In genomic region chr7:116286611-116287355, GRCm38 (mm10) we compare ENCODE assay signal across 10 mouse cellular contexts. TPM values are rescaled to one million over a fixed set of nuclear protein-coding genes. Genes with fewer than 3 reads are reported as not detected.
DNase-seq lines count a peak whose midpoint lies in the region; ATAC-seq and TF ChIP-seq lines count a peak whose summit lies in the region.
"Had no signal": no experiment of that assay in that cellular context is flagged by ENCODE, and none has a peak within 500 bp of the region (broad histone marks: within the 10 kb centered on the region; RNA-seq: fewer than 3 reads in every experiment).

No protein-coding gene starts in this region.

- POLR2A ChIA-PET in Patski (lab: Charles Lee) = interaction anchor here (1.4 kb wide), 1 partner anchor 21 kb away, joined by 4 read pairs; the partner anchor contains the start of gene Plekha7

- 31% methylated on average over 11 of the region's 11 CpGs for WGBS in heart, embryonic 15.5 days
- 17% methylated on average over 11 of the region's 11 CpGs for WGBS in kidney, postnatal 0 days
- 21% methylated on average over 11 of the region's 11 CpGs for WGBS in lung, embryonic 16.5 days

- H3K4me1 ChIP-seq in heart, embryonic 15.5 days (replicated peaks) = peaks cover 51% of the 10 kb centered on the region
- peaks cover 28% of the 10 kb centered on the region for H3K4me1 ChIP-seq in kidney, postnatal 0 days (replicated peaks; ENCODE audit: insufficient read depth, low read length)
- H3K4me1 ChIP-seq in lung, embryonic 16.5 days (replicated peaks; ENCODE audit: control insufficient read depth, insufficient read depth, low read length) = peaks cover 38% of the 10 kb centered on the region

- H3K4me2 ChIP-seq in heart, embryonic 15.5 days = no peak overlapping the region
- H3K4me2 ChIP-seq in kidney, postnatal 0 days (ENCODE audit: low read length) = no peak overlapping the region
- no peak overlapping the region for H3K4me2 ChIP-seq in lung, embryonic 16.5 days (ENCODE audit: low read depth, low read length)
- H3K4me2 ChIP-seq: embryonic facial prominence, embryonic 13.5 days had no signal

- peak overlapping the region; percentile 79 for H3K27ac ChIP-seq in heart, embryonic 15.5 days
- H3K27ac ChIP-seq in kidney, postnatal 0 days = peak overlapping the region; percentile 82
- peak overlapping the region; percentile 47 for H3K27ac ChIP-seq in lung, embryonic 16.5 days (ENCODE audit: low read length)
- H3K27ac ChIP-seq: embryonic facial prominence, embryonic 13.5 days; macrophage had no signal

- TF ChIP-seq CTCF in Patski (IDR thresholded peaks at IDR 0.05) = no peak
- TF ChIP-seq CTCF in kidney, postnatal 0 days (IDR thresholded peaks at IDR 0.05; ENCODE audit: low read depth) = no peak

- H3K9me3 ChIP-seq in heart, embryonic 15.5 days (replicated peaks) = no peaks in the 10 kb centered on the region
- no peaks in the 10 kb centered on the region for H3K9me3 ChIP-seq in kidney, postnatal 0 days (replicated peaks; ENCODE audit: low read length)
- H3K9me3 ChIP-seq in lung, embryonic 16.5 days (ENCODE audit: control insufficient read depth, low read length) = no peaks in the 10 kb centered on the region
- H3K9me3 ChIP-seq: embryonic facial prominence, embryonic 13.5 days had no signal

- in situ Hi-C loops in Patski (cut with MboI; ENCODE audit: low pct_unique_long_range_greater_than_20kb) = no loop called here

- H3K27me3 ChIP-seq in heart, embryonic 15.5 days = no peaks in the 10 kb centered on the region
- no peaks in the 10 kb centered on the region for H3K27me3 ChIP-seq in Patski
- no peaks in the 10 kb centered on the region for H3K27me3 ChIP-seq in kidney, postnatal 0 days (ENCODE audit: insufficient read depth, low read length)
- no peaks in the 10 kb centered on the region for H3K27me3 ChIP-seq in lung, embryonic 16.5 days (ENCODE audit: control insufficient read depth, insufficient read depth, low read depth, low read length)
- H3K27me3 ChIP-seq: embryonic facial prominence, embryonic 13.5 days had no signal

- no peaks in the 10 kb centered on the region for H3K36me3 ChIP-seq in heart, embryonic 15.5 days
- H3K36me3 ChIP-seq in kidney, postnatal 0 days (ENCODE audit: insufficient read depth, low read length) = no peaks in the 10 kb centered on the region
- no peaks in the 10 kb centered on the region for H3K36me3 ChIP-seq in lung, embryonic 16.5 days (ENCODE audit: control insufficient read depth, insufficient read depth, low read length)
- H3K36me3 ChIP-seq: embryonic facial prominence, embryonic 13.5 days had no signal

- ATAC-seq in heart, embryonic 15.5 days (replicated peaks; ENCODE audit: insufficient number of reproducible peaks, insufficient read depth, low FRiP score, low read depth) = no peak
- peak; percentile 82 for ATAC-seq in Patski
- ATAC-seq in kidney, postnatal 0 days (replicated peaks; ENCODE audit: low FRiP score, low read depth) = peak; percentile 38
- ATAC-seq in lung, embryonic 16.5 days (ENCODE audit: low read depth) = peak; percentile 58

- no peak overlapping the region for H3K9ac ChIP-seq in heart, embryonic 15.5 days
- H3K9ac ChIP-seq in kidney, postnatal 0 days (ENCODE audit: low read depth, low read length) = no peak overlapping the region
- no peak overlapping the region for H3K9ac ChIP-seq in lung, embryonic 16.5 days (ENCODE audit: low read length)
- H3K9ac ChIP-seq: embryonic facial prominence, embryonic 13.5 days had no signal

- no peak overlapping the region for H3K4me3 ChIP-seq in heart, embryonic 15.5 days
- no peak overlapping the region for H3K4me3 ChIP-seq in kidney, postnatal 0 days (replicated peaks; ENCODE audit: low read depth, low read length)
- no peak overlapping the region for H3K4me3 ChIP-seq in lung, embryonic 16.5 days (ENCODE audit: low read length)
- H3K4me3 ChIP-seq: embryonic facial prominence, embryonic 13.5 days had no signal

- CTCF ChIA-PET in Patski (lab: Charles Lee) = interaction anchor here (3.3 kb wide), 1 partner anchor 25 kb away, joined by 13 read pairs; no protein-coding TSS in a partner anchor

- no peak for DNase-seq in heart, postnatal 4 days
- no peak for DNase-seq in Patski (ENCODE audit: low read depth, low spot score)
- peak; percentile 57 for DNase-seq in kidney, postnatal 0 days (ENCODE audit: low spot score)
- no peak for DNase-seq in adrenal gland, postnatal 10 days
- no peak for DNase-seq in spleen, postnatal 10 days (ENCODE audit: low spot score in 2 of 2)
- DNase-seq in thymus, postnatal 25 days = no peak

RNA-seq across cellular contexts. Expression of gene Plekha7, which starts 21.4 kb away (rescaled TPM):
- polyA plus RNA-seq in heart, embryonic 15.5 days (2015; fragmentation: Nextera tagmentation; extraction: Ambion mirVana) = 32.7 and 41.7 TPM in 2 replicates
- total RNA-seq in heart, postnatal 4 days (2021) = 10 to 100 TPM; 19.5 to 24.9 TPM
- 31.0 TPM for polyA plus RNA-seq in Patski (2021)
- polyA plus RNA-seq in kidney, postnatal 0 days (2015; fragmentation: Nextera tagmentation; extraction: Ambion mirVana) = 11.8 and 12.1 TPM in 2 replicates
- 10.9 and 14.0 TPM in 2 replicates for polyA plus RNA-seq in lung, embryonic 16.5 days (2015; fragmentation: Nextera tagmentation; extraction: Ambion mirVana)
- 10 to 100 TPM in 1 of 2 experiments, 1 to 10 TPM in 1; 7.9 to 10.9 TPM for total RNA-seq in adrenal gland, postnatal 10 days (2021)

RNA-seq across cellular contexts. Expression of gene Rps13, which starts 47.2 kb away (rescaled TPM):
- 489 and 502 TPM in 2 replicates for polyA plus RNA-seq in heart, embryonic 15.5 days (2015; fragmentation: Nextera tagmentation; extraction: Ambion mirVana)
- total RNA-seq in heart, postnatal 4 days (2021) = 100 to 1,000 TPM; 450 to 451 TPM
- polyA plus RNA-seq in Patski (2021) = 323 TPM
- polyA plus RNA-seq in kidney, postnatal 0 days (2015; fragmentation: Nextera tagmentation; extraction: Ambion mirVana) = 741 and 816 TPM in 2 replicates
- polyA plus RNA-seq in lung, embryonic 16.5 days (2015; fragmentation: Nextera tagmentation; extraction: Ambion mirVana) = 711 and 717 TPM in 2 replicates
- 100 to 1,000 TPM; 508 to 514 TPM for total RNA-seq in adrenal gland, postnatal 10 days (2021)
